Mouse (Mus musculus): ENCODE results near the gene Plekhg5.

DNA sequence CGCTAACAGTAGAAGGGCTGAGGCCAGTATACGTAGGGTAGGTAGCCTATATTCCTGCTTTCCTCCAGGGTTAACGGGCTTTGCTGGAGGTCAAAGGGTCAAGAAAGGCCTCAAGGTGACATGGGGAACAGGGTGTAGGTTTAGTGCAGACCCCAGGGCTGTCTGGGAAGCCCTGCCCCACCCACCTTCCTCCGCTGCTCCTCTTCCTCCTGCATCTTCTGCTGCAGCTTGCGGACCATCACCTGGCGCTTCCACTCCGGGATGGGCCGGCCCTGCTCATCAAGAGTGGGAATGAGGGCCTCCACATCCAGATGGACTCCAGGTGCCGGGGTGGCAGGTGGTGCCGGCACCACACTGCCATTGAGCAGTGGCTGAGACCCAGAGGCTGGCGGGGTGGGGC is 55.6 kb downstream of the Plekhg5 start:
- TF ChIP-seq POLR2A (IDR thresholded peaks at IDR 0.05; ENCODE audit: insufficient read length, low read depth) = no peak
- TF ChIP-seq POLR2AphosphoS2 (IDR thresholded peaks at IDR 0.05; ENCODE audit: insufficient read length, low read depth) = no peak
- TF ChIP-seq USF1 (IDR thresholded peaks at IDR 0.05; ENCODE audit: low read depth) = no peak
- no peak for TF ChIP-seq CEBPB (IDR thresholded peaks at IDR 0.05; ENCODE audit: insufficient read depth, poor library complexity, severe bottlenecking)
- TF ChIP-seq E2F4 (IDR thresholded peaks at IDR 0.05; ENCODE audit: insufficient read depth) = no peak
- no peak for TF ChIP-seq MAX (IDR thresholded peaks at IDR 0.05; ENCODE audit: low read depth)
- no peak for TF ChIP-seq TCF12 (IDR thresholded peaks at IDR 0.05; ENCODE audit: insufficient read depth, poor library complexity, severe bottlenecking)
- TF ChIP-seq SRF (IDR thresholded peaks at IDR 0.05; ENCODE audit: control insufficient read depth, insufficient read length, low read depth) = no peak
